Mouse (Mus musculus) embryonic facial prominence, embryonic 14.5 days (tissue): Measurements from ENCODE around the gene Lrrc17. TPM values are rescaled to one million over a fixed set of nuclear protein-coding genes. Genes with fewer than 3 reads are reported as not detected.

Source experiments
- ATAC-seq: fragments of 200-750 bp; cut with Nextera tagmentation; 2 replicates; pipeline ENCODE4 v1.8.0; 2017; ENCODE audit warnings: low read depth, moderate number of reproducible peaks, moderate TSS enrichment
- DNase-seq: peaks from one replicate; pipeline ENCODE4 v3.0.0-alpha.2; 2015; ENCODE audit warnings: low spot score
- H3K27ac ChIP-seq: fragments of 300-500 bp; sonication (generic); replicated peaks from 2 replicates; pipeline ENCODE4 v1.5.1; 2014; ENCODE audit warnings: low read depth, mild to moderate bottlenecking, low read length, moderate library complexity
- H3K27me3 ChIP-seq: fragments of 300-500 bp; sonication (generic); replicated peaks from 2 replicates; pipeline ENCODE4 v1.6.1; 2014; ENCODE audit warnings: low read length; ENCODE audit not compliant: control insufficient read depth, insufficient read depth
- H3K36me3 ChIP-seq: fragments of 300-500 bp; sonication (generic); 2 replicates; pipeline ENCODE4 v1.6.1; 2014; ENCODE audit warnings: low read length, mixed read lengths; ENCODE audit not compliant: control insufficient read depth, insufficient read depth
- H3K4me1 ChIP-seq: fragments of 300-500 bp; sonication (generic); 2 replicates; pipeline ENCODE4 v1.6.1; 2014; ENCODE audit warnings: antibody characterized with exemption, low read length; ENCODE audit not compliant: control insufficient read depth, insufficient read depth
- H3K4me2 ChIP-seq: fragments of 300-500 bp; sonication (generic); 2 replicates; pipeline ENCODE4 v1.6.1; 2014; ENCODE audit warnings: low read depth, mild to moderate bottlenecking, low read length, moderate library complexity, mixed read lengths
- H3K4me3 ChIP-seq: fragments of 300-500 bp; sonication (generic); 2 replicates; pipeline ENCODE4 v1.5.1; 2014; ENCODE audit warnings: low read depth, mild to moderate bottlenecking, low read length
- H3K9ac ChIP-seq: fragments of 300-500 bp; sonication (generic); 2 replicates; pipeline ENCODE4 v1.6.1; 2014; ENCODE audit warnings: low read depth, mild to moderate bottlenecking, low read length, moderate library complexity, mixed read lengths
- H3K9me3 ChIP-seq: fragments of 300-500 bp; sonication (generic); 2 replicates; pipeline ENCODE4 v1.6.1; 2016; ENCODE audit warnings: low read length; ENCODE audit not compliant: control insufficient read depth
- WGBS: fragments of 180-500 bp; shearing (Covaris S2); extraction: QIAGEN DNeasy Blood & Tissue Kit; methylation state at CpG from one replicate; pipeline ENCODE4 v1.1.7; 2014; 5-methylcytosine and 5-hydroxymethylcytosine counted together
- polyA plus RNA-seq: library from polyadenylated mRNA; unstranded; fragments of >200 nt; fragmentation: Nextera tagmentation; extraction: Ambion mirVana; gene quantifications from 2 replicates; pipeline ENCODE4 v1.2.1, GENCODE M21; 2014

The Lrrc17 gene
- polyA plus RNA-seq, 1 experiment from 2014 or later, result 138 TPM

DNA sequence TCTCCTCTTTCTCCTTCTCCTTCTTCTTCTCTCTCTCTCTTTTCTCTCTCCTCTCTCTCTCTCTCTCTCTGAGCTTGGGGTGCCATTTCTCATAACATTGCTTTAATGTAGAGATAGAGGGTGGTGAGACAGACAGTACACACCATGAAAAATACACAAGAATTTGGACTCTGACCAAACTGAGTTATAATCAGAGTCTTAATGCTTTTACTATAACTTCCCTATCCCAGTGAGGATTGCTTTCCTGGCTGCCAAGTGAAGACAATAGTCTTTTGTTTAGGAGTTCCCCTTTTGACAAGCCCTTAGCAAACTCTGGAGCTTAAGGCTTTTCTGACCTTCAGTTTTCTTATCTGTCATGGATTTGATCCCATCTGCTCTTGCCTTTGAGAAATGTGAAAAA lies 1.9 kb downstream of the Lrrc17 start:
- H3K27ac ChIP-seq, result peak overlapping the region; percentile 96
- DNase-seq, result peak; percentile 75
- peak overlapping the region; percentile 52 for H3K4me2 ChIP-seq
- H3K36me3 ChIP-seq, result peaks cover 8% of the 10 kb centered on the region; the same call in 1 of the 2 replicates
- peaks cover 32% of the 10 kb centered on the region for H3K4me1 ChIP-seq
- H3K9ac ChIP-seq, result peak overlapping the region; percentile 75
- no peak for ATAC-seq
- H3K9me3 ChIP-seq, result no peaks in the 10 kb centered on the region
- H3K4me3 ChIP-seq, result peak overlapping the region; percentile 58
- no peaks in the 10 kb centered on the region for H3K27me3 ChIP-seq

DNA sequence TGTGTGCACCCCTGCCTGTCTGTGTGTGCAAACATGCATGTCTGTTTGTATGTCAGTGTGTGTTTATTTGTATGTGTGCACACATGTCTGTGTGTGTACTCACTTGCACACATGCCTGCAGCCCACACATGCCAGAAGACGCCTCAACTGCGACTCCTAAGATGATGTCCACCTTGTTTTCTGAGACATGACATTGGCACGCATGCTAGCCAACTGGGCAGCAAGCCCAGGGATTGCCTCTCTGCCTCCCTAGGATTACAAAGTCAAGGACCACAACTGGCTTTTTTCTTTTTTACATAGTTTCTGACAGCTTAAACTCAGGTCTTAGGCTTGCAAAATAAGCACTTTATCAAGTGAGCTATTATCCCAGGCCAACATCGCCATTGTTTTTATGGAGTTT lies 2.4 kb downstream of the Lrrc17 start:
- Histone ChIP-seq H3K9ac (peak overlapping the region; percentile 75; the same call in 1 of the 2 replicates), H3K27ac (peak overlapping the region; percentile 96; the same call in 1 of the 2 replicates), H3K4me3 (peak overlapping the region; percentile 58), H3K27me3 (no peaks in the 10 kb centered on the region), H3K36me3 (peaks cover 8% of the 10 kb centered on the region; the same call in 1 of the 2 replicates), H3K4me1 (peaks cover 36% of the 10 kb centered on the region), H3K4me2 (peak overlapping the region; percentile 52), H3K9me3 (no peaks in the 10 kb centered on the region)
- DNase-seq, result no peak
- no peak for ATAC-seq
- 65% methylated on average over 4 of the region's 4 CpGs for WGBS

DNA sequence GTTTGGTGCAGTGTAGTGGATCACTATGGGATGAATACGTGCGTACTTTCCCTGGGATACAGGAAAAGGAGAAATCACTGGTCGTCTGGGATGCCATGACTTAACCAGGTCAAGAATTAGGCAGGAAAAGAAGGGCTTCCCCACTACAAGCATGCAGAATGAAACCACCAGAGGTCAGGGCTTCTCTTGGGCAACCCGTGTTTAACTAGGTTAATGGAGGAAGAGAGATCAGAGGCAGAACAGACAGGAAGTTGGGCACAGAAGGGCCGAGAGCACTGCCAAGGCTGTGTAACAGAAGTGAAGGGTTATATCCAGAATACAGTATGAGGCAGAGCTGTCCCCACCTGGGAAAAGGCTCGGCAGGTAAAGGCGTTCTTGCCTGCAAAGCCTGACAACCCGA lies 3.6 kb downstream of the Lrrc17 start:
- H3K4me3 ChIP-seq, result no peak overlapping the region
- WGBS, result 80% methylated on average over 8 of the region's 8 CpGs
- no peak overlapping the region for H3K4me2 ChIP-seq
- peaks cover 16% of the 10 kb centered on the region for H3K36me3 ChIP-seq
- H3K9me3 ChIP-seq, result no peaks in the 10 kb centered on the region
- no peak overlapping the region for H3K27ac ChIP-seq
- DNase-seq (no peak), ATAC-seq (no peak)
- H3K4me1 ChIP-seq, result peaks cover 36% of the 10 kb centered on the region
- H3K9ac ChIP-seq, result no peak overlapping the region
- H3K27me3 ChIP-seq, result no peaks in the 10 kb centered on the region

DNA sequence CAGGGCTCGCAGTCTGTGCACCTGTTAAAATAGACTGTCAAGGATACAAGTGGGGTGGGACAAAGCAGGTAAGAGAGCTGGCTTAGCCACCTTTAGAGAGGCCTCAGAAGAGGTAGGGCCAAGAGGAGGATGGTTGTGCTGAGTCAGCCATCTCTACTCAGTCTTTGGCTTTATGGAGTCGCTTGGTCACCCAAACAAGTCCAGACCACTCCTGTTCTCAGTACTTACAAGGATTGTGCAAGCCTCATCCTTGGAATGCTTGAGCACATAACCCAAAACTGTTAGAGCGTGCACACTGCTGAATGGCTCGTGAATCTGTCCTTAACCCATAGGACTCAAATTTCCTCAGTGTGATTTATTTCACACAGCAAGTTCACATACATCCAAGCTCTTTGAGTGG lies 10.3 kb downstream of the Lrrc17 start:
- Histone ChIP-seq H3K4me1 (peaks cover 36% of the 10 kb centered on the region), H3K4me2 (no peak overlapping the region), H3K4me3 (no peak overlapping the region), H3K36me3 (peaks cover 11% of the 10 kb centered on the region), H3K27me3 (no peaks in the 10 kb centered on the region), H3K9me3 (no peaks in the 10 kb centered on the region), H3K9ac (no peak overlapping the region), H3K27ac (no peak overlapping the region)
- 80% methylated on average over 4 of the region's 4 CpGs for WGBS
- DNase-seq, result no peak
- ATAC-seq, result no peak

DNA sequence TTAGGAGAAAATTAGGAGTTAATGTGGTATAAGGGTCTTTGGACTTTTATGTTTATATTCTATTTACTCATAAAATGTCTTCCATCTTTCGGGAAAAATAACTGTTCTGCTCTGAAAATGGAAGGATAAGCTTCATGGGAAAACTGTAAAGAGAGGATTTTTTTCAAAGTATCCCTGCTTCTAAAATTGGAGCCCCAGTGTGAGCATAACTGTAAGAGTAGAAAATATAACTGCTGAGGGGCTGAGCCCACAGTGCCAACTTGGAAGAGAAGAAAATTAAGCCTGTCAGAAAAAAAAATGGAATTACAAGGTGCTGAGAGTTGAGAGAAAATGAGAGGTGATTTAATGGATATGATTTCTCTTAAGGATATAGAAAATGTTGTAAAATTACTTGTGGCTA lies 11.4 kb downstream of the Lrrc17 start:
- 86% methylated on average over 1 of the region's 1 CpGs for WGBS
- ATAC-seq, result no peak
- H3K36me3 ChIP-seq, result peaks cover 11% of the 10 kb centered on the region
- H3K27me3 ChIP-seq, result no peaks in the 10 kb centered on the region
- H3K9me3 ChIP-seq, result no peaks in the 10 kb centered on the region
- no peak overlapping the region for H3K9ac ChIP-seq
- no peak overlapping the region for H3K27ac ChIP-seq
- no peak for DNase-seq
- H3K4me1 ChIP-seq, result peaks cover 31% of the 10 kb centered on the region
- no peak overlapping the region for H3K4me3 ChIP-seq
- no peak overlapping the region for H3K4me2 ChIP-seq

DNA sequence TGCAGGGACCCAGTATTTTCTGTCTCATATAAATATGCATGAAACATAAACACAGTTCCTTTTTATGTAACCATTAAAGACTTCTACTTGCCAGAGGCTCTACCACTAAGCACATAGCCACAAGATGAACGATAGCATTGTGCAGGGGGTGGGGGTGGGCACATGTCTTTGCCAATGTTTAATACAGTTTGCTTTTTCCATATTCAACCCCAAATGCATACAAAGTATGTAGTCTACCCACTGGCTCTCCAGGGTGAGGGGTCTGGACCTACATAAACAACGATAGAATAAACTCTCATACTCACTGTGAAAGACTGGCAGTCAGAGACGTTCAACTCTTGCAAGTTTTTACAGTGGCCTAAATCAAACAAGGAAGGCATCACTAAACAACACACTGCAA lies 13.1 kb downstream of the Lrrc17 start:
- H3K4me2 ChIP-seq, result no peak overlapping the region
- H3K9ac ChIP-seq, result no peak overlapping the region
- DNase-seq (peak; percentile 70), ATAC-seq (peak; percentile 83)
- WGBS, result 45% methylated on average over 3 of the region's 3 CpGs
- H3K27me3 ChIP-seq, result no peaks in the 10 kb centered on the region
- no peak overlapping the region for H3K4me3 ChIP-seq
- peaks cover 26% of the 10 kb centered on the region for H3K4me1 ChIP-seq
- H3K9me3 ChIP-seq, result no peaks in the 10 kb centered on the region
- H3K36me3 ChIP-seq, result peaks cover 25% of the 10 kb centered on the region
- peak overlapping the region; percentile 74 for H3K27ac ChIP-seq

DNA sequence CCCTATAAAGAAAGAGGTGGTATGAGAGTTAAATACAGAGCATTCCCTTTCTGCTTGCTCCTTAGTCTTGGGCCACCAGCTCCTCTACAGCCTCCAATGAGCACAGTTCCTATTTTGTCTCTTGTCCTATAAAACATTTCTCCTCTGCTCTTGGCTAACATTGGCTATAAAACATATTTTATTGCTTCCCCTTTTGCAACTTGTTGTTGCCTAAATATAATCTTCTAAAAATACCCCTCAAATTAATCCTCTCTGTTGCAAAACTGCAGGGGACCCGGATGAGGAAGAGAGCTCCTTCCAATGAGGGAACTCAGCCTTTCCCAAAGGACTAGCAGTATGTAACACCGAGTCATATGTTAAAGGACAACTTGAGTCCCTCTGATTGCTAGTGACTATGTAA lies 20.6 kb downstream of the Lrrc17 start:
- no peaks in the 10 kb centered on the region for H3K9me3 ChIP-seq
- DNase-seq, result no peak
- peaks cover 16% of the 10 kb centered on the region for H3K4me1 ChIP-seq
- no peak overlapping the region for H3K4me3 ChIP-seq
- 61% methylated on average over 2 of the region's 2 CpGs for WGBS
- peaks cover 39% of the 10 kb centered on the region for H3K36me3 ChIP-seq
- no peaks in the 10 kb centered on the region for H3K27me3 ChIP-seq
- H3K27ac ChIP-seq, result no peak overlapping the region
- no peak overlapping the region for H3K4me2 ChIP-seq
- ATAC-seq, result no peak
- no peak overlapping the region for H3K9ac ChIP-seq

DNA sequence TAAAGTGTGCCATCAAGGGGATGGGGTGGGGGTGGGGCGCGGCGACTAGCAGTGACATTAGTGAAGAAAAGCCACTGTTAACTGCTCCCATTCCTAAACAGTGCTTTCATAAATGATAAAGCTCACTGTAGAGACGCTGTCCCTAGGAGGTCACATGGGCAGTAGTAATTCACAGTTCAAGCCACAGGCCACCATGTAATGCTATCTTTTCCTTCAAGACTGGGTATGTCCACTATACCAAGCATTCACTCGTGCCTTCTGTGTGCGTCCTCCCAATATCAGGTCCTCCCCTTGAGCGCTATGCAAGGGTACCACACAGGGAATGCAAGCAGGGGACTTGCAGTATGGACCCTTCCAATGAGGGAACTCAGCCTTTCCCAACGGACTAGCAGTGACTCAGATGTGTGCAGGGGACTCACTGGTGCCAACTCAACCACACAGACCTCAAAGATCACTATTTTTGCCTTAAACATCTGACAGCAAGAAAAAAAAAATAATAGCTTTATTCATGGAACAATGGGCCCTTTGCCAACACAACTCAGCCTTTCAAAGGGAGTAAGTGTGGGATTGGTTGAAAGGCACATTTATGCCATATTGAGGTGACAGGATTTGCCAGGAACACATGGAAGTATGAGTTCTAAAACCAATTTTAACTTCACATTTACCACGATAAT lies 22.2 kb downstream of the Lrrc17 start:
- ATAC-seq, result no peak; the same call in 1 of the 2 replicates
- Histone ChIP-seq H3K4me3 (no peak overlapping the region), H3K9ac (no peak overlapping the region), H3K27ac (peak overlapping the region; percentile 52), H3K27me3 (no peaks in the 10 kb centered on the region), H3K4me2 (no peak overlapping the region), H3K36me3 (peaks cover 45% of the 10 kb centered on the region), H3K4me1 (peaks cover 16% of the 10 kb centered on the region), H3K9me3 (no peaks in the 10 kb centered on the region)
- peak; percentile 67 for DNase-seq
- 77% methylated on average over 9 of the region's 9 CpGs for WGBS

DNA sequence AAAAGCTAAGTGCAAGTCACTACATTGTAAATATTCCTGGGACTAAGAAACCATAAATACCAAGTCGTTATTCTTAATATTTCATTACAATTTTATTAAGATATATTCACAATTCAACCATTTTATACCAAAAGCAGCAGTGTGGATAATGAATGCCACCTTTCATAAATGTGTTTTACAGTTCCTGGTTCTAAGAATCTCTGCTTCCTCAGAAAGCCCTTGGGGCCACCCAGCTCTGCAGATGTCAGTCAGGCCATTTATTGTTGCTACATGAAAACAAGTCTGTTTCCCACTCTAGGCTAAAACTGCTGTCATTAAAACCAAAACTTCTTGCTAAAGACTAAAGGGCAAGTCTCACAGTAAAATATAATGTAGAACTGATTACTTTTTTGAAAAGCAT lies 24.4 kb downstream of the Lrrc17 start:
- Histone ChIP-seq H3K9ac (no peak overlapping the region), H3K9me3 (no peaks in the 10 kb centered on the region), H3K4me3 (no peak overlapping the region), H3K4me1 (peaks cover 16% of the 10 kb centered on the region), H3K27me3 (no peaks in the 10 kb centered on the region), H3K4me2 (no peak overlapping the region), H3K36me3 (peaks cover 39% of the 10 kb centered on the region), H3K27ac (peak overlapping the region; percentile 23; the same call in 1 of the 2 replicates)
- WGBS, result 60% methylated on average over 1 of the region's 1 CpGs
- ATAC-seq, result no peak
- DNase-seq, result no peak
